Mouse (Mus musculus) granulocyte monocyte progenitor cell, adult 5-6 weeks (primary cell): Measurements from ENCODE around the gene Atg101. TPM values are rescaled to one million over a fixed set of nuclear protein-coding genes. Genes with fewer than 3 reads are reported as not detected.
A peak's percentile ranks its signal among the peaks of the same experiment; 100 is the strongest.
"Not testable (repeated sequence)": the region's sequence is repeated elsewhere in the genome, so short reads cannot be mapped to it uniquely, and the experiment has no call there.

ENCODE experiments used
- ATAC-seq: replicated peaks from 2 replicates; pipeline ENCODE4 v1.8.0; 2016; ENCODE audit warnings: mild to moderate bottlenecking, moderate TSS enrichment, inconsistent platforms; ENCODE audit not compliant: poor library complexity, severe bottlenecking
- total RNA-seq, 2 experiments: library from RNA; stranded (forward) in 1 of 2; stranded (reverse) in 1 of 2; fragments of 200-712, 200-1000 nt in 1 of 2; fragments of >200 nt in 1 of 2; fragmentation: Nextera tagmentation in 1 of 2; gene quantifications; 2 replicates each; pipeline ENCODE4 v1.2.3; 2014 to 2017

The Atg101 gene
- total RNA-seq, 2 experiments from 2014 or later = 35.3 to 60.6 TPM

DNA sequence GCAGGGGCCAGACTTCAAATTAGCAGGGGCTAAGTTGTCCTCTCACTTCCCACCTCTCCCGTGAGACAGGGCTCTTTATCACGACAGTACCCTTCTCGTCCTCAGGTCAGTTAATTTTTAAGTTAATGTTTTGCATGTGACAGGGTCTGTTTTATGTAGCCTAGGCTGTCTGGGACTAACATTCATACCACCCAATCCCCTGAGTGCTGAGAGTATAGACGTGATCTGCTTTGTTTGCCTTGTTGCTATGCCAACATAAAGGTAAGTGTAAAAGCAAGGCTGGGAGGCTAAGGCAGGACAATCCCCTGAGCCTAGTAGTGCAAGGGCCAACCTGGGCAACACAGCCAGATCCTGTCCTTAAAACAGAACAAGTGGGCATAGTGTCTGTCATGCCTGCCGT lies 25.4 kb downstream of the Atg101 start:
- no peak for ATAC-seq

DNA sequence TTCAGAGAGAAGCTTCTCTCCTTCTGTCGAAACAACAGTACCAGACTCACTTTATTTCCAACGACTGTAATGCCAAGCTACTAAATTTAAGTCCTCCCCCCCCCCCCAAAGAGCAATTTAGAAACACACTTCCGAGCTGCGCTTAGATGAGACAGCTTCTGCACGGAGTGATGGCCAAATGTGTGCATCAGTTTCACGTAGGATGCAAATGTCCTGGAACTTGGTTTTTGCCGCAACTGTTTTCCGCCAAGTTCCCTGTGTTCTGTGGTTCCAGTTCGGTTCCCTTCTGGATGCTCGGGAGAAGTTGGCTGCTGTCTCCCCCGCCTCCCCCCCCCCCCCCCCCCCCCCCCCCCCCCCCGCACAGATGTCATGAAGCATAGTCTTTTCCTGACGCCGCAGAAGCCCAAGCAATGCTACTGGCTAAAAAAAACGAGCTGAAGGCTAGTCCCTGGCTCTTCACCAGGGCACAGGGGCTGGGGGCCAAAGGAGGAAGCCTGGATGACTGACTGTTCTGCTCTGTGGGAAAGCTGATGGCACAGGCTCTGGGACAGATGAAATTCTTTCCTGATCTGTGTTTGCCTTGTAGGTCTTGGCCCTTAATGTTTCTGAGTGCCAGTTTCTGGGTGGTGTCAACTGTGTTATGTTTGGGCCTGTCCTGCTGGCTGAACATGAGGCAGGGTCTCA lies 27.2 kb downstream of the Atg101 start:
- ATAC-seq = no peak

DNA sequence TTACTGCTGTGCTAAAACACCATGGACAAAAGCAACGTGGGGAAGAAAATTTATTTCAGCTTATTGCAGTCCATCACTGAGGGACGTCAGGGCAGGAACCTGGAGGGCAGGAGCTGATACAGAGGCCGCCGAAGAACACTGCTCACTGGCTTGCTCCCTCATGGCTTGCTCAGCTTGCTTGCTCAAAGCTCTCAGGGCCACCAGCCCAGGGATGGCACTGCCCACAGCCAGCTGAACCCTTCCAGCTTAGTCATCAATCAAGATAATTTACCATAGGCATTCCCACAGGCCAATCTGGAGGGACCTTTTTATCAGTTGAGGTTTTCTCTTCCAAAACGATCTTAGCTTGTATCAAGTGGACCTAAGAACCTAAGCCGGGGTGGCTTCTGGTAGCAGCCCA lies 27.9 kb downstream of the Atg101 start:
- ATAC-seq = no peak

DNA sequence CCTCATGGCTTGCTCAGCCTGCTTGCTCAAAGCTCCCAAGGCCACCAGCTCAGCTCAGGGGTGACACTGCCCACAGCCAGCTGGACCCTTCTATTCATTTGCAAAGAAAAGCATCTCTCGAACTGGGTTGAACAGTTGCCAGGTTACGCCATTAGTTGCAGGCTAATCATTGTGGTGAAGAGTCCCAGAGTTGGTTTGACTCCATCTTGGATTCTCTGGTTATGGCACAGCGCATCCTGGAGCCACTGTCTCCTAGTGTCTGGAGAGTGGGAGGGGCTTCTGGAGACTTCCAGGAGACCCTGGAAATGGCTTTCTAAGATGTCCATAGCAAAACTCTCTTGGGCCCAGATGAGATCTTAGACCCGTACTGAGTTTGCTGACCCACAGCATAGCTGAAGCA lies 31.3 kb downstream of the Atg101 start:
- ATAC-seq = no peak

DNA sequence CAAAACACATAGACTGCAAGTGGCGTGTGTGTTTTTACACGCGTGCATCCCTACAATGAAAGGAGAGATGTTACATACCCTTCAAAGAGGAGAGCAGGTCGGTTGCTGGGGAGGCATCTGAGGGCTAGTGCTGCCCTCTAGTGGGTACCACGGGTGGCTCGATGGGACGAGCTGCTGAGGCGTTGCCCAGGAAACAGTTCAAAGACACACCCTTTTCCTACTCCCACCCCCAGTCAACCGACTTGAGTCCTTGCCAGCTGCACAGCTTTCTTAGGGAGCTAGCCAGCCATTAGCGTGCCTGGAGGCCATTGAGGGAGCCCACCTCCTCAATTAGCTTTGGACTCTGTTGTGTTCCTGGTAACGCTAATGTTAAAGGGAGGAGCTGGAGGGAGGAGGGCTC lies 31.8 kb downstream of the Atg101 start:
- ATAC-seq = peak; percentile 69

DNA sequence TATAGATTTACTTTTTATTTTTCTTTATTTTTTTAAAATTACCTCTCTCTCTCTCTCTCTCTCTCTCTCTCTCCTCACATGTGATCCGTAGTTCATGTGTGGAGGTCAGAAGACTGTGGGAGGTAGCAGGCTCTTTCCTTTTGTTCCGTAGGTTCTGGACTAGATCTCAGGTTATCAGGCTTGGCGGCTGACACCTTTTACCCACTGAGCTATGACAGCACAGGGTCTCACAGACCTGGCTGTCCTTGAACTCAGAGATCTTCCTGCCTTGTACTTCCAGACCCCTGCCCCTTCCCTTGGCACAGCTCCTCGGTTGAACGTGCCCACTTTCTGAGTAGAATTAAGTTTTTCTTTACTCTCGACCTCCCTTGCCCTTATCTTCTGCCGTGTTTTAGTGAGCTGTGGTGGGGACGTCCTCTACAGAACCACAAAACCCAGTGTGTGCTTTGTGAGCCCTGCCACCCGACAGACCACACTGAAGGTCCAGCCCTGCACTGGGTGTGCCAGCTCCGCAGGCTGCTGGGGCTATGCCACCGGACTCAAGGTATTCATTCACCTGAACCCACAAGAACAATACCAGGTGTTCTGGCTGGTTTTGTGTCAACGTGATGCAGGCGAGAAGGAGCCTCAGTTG lies 32.3 kb downstream of the Atg101 start:
- ATAC-seq = no peak

DNA sequence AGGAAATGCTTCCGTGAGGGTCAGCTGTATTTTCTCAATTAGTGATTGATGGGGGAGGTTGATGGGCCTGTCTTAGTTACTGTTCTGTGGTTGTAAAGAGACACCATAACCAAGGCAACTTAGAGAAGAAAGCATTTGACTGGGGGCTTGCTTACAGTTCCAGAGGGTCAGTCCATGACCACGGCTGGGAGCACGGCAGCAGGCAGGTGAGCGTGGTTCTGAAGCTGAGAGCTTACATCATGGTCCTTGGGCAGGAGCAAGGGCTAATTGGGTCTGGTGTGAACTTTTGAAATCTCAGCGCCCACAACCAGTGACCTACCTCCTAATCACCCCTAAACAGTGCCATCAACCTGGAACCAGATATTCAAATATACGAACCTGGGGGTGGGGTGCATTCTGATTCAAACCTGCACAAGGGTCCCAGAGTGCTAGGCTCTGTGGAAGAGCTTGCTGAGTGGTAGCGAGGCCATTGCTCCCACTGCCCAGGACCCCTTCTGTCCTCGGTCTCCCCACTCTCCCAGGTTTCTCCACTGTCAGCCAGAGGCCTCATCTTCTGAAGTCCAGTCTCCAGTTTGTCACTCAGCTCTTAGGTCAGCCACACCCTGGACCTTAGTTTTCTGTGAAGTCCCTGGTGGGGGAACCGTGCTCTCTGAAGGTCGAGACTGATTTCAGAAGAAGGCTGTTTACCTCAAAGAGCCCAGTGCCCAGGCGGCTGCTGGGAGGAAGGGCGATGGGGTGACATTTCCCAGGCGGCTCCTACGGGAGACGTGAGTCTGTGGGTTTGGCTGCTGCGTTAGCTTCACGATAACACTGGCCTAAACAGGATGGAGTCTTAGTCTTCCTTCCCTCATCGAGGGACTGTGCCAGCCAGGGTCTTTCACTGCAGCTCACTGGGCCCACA lies 33.1 kb downstream of the Atg101 start:
- no peak for ATAC-seq

DNA sequence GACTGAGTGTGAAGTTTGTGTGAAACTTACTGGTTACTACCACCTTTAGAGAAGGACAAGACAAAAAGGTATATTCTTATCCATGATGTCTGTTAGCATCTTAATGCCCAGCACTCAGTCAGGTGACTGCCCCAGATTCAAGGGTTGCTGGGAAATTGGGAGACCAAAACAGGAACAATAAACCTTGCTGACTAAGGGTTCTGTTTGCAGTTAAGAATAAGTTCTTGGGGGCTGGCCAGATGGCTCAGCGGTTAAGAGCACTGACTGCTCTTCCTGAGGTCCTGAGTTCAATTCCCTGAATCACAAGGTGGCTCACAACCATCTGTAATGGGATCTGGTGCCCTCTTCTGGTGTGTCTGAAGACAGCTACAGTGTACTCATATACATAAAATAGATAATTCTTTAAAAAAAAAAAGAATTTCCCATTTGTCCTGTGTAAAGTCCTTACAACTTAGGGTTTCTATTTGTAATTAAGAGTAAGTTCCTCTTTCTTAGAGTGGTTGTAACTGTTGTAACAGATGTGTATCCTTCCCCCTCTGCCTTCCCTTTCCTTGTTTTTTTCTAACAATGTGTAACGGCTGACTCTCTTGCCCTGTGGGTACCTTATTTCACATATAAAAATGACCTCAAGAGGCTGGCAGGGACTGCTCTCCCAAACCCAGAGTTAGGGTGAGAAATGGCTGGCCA lies 33.9 kb downstream of the Atg101 start:
- ATAC-seq = peak; percentile 56

DNA sequence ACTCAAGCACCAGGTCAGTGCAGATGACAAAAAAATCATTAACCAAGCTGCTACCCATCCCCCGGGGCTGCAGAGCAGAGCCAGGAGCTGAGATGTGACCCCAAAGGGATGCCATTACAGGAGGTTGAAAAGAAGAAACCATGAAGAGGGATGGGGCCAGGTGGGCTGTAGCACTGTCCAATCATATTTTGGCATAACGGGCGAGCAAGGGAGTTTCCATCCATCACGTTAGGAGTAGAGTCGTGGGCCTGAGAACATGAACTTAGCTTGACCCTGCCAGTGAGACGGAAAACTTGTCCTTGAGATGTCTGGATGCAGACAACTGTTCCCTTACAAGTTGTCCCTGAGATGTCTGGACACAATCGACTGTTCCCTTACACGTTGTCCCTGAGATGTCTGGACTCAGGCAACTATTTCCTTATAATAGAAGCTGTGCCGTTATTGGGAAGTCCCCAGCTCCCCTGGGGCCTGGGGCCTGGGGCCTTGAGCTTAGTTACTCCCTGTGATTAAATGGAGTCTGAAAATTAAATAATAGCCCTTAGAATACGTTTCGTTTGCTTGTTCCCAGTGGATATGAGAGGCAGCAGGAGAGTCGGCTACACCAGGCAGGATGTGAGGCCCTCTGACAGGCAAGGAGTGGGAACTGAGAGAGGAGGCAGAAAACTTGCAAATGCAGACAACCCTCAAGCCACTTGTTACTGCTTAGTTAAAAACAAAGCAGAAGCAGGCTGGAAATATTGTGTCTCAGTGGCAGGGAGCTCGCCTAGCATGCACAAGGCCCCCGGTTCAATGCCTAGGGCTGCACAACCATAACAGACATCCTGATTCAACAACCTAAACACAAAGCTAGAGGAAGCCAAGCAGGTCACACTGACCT lies 35.1 kb downstream of the Atg101 start:
- ATAC-seq = no peak

DNA sequence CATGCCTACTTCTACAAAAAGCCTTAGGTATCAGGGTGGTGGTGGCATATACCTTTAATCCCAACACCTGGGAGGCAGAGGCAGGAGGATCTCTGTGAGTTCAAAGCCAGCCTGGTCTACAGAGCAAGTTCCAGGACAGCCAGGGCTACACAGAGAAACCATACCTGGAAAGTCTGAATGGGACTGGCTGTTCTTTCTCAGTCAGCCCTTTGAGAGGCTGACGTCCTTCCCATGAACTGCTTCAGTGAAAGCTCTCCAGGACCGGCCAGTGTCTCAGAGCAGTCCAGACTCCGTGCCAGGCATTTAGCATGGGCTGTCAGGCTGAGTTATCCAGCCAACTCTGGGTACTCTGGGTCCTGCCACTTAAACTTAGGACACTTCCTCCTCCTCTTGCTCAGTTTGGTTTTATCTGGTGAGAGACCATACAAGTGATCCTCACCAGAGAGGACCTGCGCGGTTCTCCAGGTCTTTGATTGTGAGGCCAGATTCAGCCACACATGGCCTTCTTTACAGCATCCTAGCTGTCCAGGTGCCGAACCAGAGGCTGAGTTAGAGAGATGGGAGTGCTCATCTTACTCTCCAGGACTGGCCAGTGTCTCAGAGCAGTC lies 36.0 kb downstream of the Atg101 start:
- no peak for ATAC-seq

DNA sequence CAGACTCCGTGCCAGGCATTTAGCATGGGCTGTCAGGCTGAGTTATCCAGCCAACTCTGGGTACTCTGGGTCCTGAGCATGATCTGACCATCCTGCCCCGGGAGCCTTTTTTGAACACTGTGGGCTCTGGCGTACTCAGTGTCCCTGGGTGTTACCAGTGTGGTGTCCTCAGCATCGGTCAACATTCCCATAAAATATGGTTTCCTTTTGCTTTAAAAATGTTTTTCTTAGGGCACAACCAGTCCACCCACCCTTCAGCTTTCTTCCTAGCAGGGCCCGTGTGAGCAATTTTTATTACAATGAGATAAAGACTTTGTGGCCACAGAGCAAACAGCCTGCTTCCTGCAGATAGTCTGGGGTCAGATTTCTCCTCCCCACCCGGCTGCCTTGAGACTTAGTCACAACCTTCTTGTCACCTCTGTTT lies 36.6 kb downstream of the Atg101 start:
- ATAC-seq = peak; percentile 15; the same call in 1 of the 2 replicates

DNA sequence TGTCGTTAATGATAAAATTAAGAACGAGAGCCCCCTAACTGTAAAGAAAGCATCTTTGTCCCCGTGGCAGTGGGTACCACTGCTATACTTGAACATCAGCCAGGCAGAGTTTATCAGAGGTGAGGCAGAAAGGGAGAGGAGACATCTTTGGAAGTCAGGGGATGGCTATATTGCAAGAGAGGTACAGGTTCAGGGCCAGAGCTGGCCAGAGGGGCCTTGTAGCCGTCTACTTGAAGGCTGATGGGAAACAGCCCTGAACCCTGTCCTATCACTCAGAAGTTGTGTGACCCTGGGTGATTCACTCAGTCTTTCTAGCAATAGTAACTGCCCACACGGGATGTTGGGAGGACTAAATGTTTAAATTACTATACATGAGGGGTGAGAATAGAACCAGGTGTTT lies 37.1 kb downstream of the Atg101 start:
- ATAC-seq = no peak

DNA sequence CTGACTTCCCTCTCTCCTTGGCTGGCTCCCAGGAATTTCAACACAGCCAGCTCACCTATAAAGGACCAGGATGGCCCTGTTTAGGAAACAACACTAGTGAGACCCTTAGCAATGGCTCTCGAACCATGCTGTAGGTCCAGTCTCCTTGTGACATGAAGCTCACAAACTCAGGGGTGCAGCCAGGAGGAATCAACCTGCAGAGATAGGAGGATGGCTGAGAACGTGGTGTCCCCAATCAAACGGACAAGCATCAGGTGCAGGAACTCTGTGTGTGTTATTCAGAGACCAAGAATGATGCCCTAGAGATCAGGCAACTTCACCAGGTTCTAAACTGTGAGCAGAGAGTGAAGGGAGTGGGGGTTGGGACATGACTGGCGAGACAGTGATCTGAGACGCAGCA lies 38.0 kb downstream of the Atg101 start:
- ATAC-seq = no peak

DNA sequence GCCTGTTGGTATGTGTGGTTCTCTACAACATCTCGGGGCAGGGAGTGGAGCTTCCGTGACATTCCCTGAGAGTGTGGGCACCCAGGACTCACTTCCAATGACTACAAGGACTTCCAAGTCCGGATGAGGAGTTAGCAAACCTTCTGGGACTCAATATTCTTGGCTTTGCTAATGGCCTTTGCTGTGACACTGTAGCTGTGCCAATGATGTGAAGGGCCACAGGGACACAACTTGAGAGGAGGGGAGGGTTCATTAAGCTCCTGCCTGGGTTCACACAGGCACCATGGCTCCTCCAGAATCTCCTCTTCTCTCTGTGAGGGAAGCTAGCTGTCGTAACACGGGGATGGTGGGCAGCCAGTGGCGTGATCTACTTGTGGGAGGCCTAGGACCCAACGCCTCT lies 38.6 kb downstream of the Atg101 start:
- no peak for ATAC-seq

DNA sequence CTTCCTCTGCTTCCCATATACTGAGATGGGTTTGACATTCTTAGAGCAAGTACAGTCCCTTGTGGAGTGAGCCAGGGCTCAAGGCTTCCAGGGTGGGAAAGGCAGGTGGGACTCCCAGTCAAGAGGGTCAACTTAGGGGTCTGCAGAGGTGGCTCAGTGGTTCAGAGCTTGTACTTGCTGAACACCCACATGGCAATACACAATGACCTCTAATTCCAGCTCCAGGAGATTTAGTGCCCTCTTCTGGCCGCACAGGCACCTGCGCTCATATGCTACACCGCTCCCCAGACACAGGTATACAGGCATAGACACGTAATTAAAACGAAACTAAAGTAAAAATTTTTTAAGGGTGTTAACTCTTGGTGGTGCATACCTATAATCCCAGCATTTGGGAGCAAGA lies 39.4 kb downstream of the Atg101 start:
- no peak for ATAC-seq

DNA sequence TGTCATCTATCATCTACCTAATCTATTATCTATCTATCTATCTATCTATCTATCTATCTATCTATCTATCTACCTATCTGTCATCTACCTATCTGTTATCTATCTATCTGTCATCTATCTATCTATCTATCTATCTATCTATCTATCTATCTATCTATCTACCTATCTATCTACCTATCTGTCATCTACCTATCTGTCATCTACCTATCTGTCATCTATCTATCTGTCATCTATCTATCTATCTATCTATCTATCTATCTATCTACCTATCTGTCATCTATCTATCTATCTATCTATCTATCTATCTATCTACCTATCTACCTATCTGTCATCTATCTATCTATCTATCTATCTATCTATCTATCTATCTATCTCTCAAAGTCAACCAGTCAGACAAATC lies 40.3 kb downstream of the Atg101 start:
- not testable (repeated sequence) for ATAC-seq

DNA sequence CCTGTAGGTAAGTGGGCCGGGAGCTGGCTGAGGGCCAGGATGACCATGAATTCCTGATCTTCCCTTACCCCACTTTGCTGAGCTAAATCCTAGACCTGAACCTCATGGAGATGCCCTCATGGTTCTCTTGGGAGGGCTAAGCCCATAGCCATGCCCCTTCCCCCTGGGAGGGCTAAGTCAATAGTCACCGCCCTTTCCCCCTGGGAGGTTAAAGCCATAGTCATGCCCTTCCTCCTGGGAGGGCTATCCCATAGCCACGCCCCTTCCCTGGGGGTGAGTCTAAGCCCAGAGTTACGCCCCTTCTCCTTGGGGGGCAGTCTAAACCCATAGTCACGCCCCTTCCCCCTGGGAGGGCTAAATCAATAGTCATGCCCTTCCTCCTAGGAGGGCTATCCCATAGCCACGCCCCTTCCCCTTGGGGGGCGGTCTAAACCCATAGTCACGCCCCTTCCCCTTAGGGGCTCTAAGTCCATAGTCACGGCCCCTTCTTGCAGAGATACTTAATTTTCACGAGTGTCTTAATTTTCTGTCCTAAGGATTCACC lies 42.0 kb downstream of the Atg101 start:
- ATAC-seq = peak; percentile 79

DNA sequence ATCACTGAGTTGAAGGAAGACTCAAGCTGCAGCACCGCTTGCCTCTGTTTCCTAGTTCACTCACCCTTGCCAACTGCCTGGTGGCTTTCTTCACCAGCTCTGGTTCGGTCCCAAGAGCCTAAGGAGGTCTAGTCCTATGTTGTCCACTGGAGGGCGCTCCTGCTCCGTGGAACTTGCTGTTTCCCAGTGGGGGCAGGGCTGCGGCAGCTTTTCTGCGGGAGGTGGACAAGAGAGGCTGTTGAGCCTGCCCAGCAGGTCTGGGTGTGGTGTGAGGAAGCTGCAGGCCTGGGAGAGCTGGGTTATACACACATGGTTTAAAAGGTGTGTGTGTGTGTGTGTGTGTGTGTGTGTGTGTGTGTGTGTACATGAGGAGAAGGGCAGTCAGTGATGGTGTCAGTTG lies 43.2 kb downstream of the Atg101 start:
- peak; percentile 68 for ATAC-seq
